Mouse (Mus musculus): Measurements from ENCODE around the gene Alad.

DNA sequence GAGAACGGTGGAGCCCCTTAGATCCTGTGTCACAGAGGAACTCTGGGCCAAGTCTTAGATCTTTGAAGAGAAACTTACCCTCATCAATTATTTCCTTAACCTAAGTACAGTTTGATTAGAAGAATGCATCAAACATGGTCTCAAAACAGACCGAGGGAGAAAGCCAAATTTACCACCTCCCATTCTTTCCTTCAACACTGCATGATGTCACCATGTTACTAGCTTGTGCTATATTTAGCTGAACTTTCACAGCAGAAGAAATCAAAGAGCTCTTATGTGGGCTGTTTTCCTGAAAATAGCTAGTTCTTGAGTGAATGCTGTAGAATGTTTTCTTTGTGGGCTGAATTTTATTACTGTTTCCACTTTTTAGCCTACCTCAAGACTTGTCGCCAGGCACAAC is 37.7 kb upstream of the Alad start:
- no peak for TF ChIP-seq CTCF (IDR thresholded peaks at IDR 0.05; ENCODE audit: borderline replicate concordance, control insufficient read depth, extremely low read depth, insufficient read depth, low read length, poor library complexity)
- TF ChIP-seq POLR2A (IDR thresholded peaks at IDR 0.05; ENCODE audit: control insufficient read depth, extremely low read depth, insufficient read depth, low read length, poor library complexity): no peak

Data from thymus, adult 2 months (tissue).